Mouse (Mus musculus): ENCODE data around the gene Plin2. TPM values are rescaled to one million over a fixed set of nuclear protein-coding genes. Genes with fewer than 3 reads are reported as not detected.
A peak's percentile ranks its signal among the peaks of the same experiment; 100 is the strongest.

Plin2 gene
- 42.7 and 48.8 TPM in 2 replicates for total RNA-seq (2014; rRNA removed)
- 37.3 and 38.6 TPM in 2 replicates for polyA plus RNA-seq (2015; fragmentation: Nextera tagmentation; extraction: Ambion mirVana)

GRCm38 (mm10) chr4:86669780-86670201, at the start of gene Plin2:
Gene Plin2 (minus strand): TSS chr4:86670060.
- peak within 1 kb of the TSS; percentile 74 for H3K27ac ChIP-seq
- TF ChIP-seq CTCF (IDR thresholded peaks at IDR 0.05; ENCODE audit: low read depth), result no peak

DNA sequence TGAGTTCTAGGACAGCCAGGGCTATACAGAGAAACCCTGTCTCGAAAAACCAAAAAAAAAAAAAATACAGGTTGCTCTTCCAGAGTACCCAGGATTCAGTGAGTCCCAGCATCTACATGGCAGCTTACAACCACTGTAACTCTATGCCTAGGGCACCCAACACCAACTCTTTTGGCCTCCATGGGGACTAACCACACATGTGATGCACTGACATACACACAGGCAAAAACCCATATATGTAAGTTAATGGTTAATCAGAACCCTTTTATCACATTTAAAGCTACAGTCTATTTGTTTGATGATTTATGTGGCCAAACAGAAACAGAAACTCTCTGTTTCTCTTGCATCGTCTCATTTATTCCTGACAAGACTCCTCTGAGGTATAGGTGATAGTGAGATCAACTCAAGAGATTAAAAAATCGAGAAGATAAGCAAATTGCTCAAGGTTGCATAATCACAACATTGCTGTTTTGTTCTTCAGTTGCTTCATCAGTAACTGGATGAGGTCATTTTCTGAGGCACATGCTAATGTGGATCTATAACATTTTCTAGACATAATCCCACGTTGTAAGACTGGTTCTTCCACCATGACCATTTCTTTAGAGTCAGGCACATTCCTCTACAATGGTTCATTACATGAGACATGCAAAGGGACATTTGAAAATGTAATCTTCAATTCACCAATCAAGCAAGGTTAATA, 49.2 kb upstream of the Plin2 start:
- no peak for ATAC-seq
- 79% methylated on average over 4 of the region's 4 CpGs for WGBS
- Histone ChIP-seq H3K9ac (replicated peaks; ENCODE audit: low read length) (no peak overlapping the region), H3K27me3 (ENCODE audit: insufficient read depth, low read length) (no peaks in the 10 kb centered on the region), H3K9me3 (ENCODE audit: low read length) (no peaks in the 10 kb centered on the region), H3K36me3 (ENCODE audit: insufficient read depth, low read length) (no peaks in the 10 kb centered on the region), H3K27ac (no peak overlapping the region), H3K4me3 (ENCODE audit: low read length) (no peak overlapping the region), H3K4me2 (ENCODE audit: low read depth, low read length) (no peak overlapping the region), H3K4me1 (ENCODE audit: insufficient read depth, low read length) (no peaks in the 10 kb centered on the region)
- no peak for TF ChIP-seq CTCF (IDR thresholded peaks at IDR 0.05; ENCODE audit: low read depth)
- no peak for DNase-seq (ENCODE audit: low spot score)

More at GRCm38 (mm10) chr4:86669780-86670201, at the start of gene Plin2:
- Histone ChIP-seq H3K4me2 (ENCODE audit: low read depth, low read length) (peak within 1 kb of the TSS; percentile 76), H3K4me3 (ENCODE audit: low read length) (peak within 1 kb of the TSS; percentile 61), H3K27me3 (ENCODE audit: insufficient read depth, low read length) (no peaks in the 10 kb centered on the region), H3K9ac (replicated peaks; ENCODE audit: low read length) (peak within 1 kb of the TSS; percentile 63), H3K4me1 (ENCODE audit: insufficient read depth, low read length) (no peaks in the 10 kb centered on the region; the same call in 1 of the 2 replicates), H3K36me3 (ENCODE audit: insufficient read depth, low read length) (0 out of 2 replicates have a peak, but pooled peaks cover under 1% of the 10 kb centered on the region), H3K9me3 (ENCODE audit: low read length) (no peaks in the 10 kb centered on the region)
- ATAC-seq, result peak; percentile 86
- peak; percentile 58 for DNase-seq (ENCODE audit: low spot score)
- WGBS, result 0% methylated on average over 18 of the region's 18 CpGs

- H3K9ac ChIP-seq (replicated peaks; ENCODE audit: low read length), result no peak overlapping the region
- peak; percentile 25 for DNase-seq (ENCODE audit: low spot score)
- no peak overlapping the region for H3K4me2 ChIP-seq (ENCODE audit: low read depth, low read length)
- H3K4me1 ChIP-seq (ENCODE audit: insufficient read depth, low read length), result no peaks in the 10 kb centered on the region
- no peak for TF ChIP-seq CTCF (IDR thresholded peaks at IDR 0.05; ENCODE audit: low read depth)
- no peaks in the 10 kb centered on the region for H3K36me3 ChIP-seq (ENCODE audit: insufficient read depth, low read length)
- H3K4me3 ChIP-seq (ENCODE audit: low read length), result no peak overlapping the region
- ATAC-seq, result no peak
- no peaks in the 10 kb centered on the region for H3K9me3 ChIP-seq (ENCODE audit: low read length)
- 79% methylated on average over 1 of the region's 1 CpGs for whole genome bisulfite sequencing
- H3K27ac ChIP-seq, result no peak overlapping the region
- H3K27me3 ChIP-seq (ENCODE audit: insufficient read depth, low read length), result no peaks in the 10 kb centered on the region
These were observed 47.3 kb upstream of the Plin2 start for GRCm38 (mm10) chr4:86717176-86717575.

DNA sequence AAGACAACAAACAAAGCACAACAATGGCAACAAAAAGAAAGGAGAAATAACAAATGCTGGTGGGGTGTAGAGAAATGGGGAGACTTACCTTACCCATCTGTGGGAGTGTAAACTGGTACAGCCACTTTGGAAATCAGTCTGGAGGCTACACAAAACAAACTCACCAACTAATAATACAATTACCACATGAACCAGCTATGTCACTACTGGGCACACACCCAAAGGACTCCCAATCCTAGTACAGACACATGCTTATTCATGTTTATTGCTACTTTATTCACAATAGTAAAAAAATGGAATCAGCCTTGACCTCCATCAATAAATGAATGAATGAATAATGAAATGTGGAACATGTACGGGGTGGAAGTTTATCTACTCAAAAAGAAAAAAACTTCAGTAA, 45.5 kb upstream of the Plin2 start:
- Histone ChIP-seq H3K27me3 (ENCODE audit: insufficient read depth, low read length) (no peaks in the 10 kb centered on the region), H3K4me1 (ENCODE audit: insufficient read depth, low read length) (no peaks in the 10 kb centered on the region), H3K9me3 (ENCODE audit: low read length) (no peaks in the 10 kb centered on the region), H3K9ac (replicated peaks; ENCODE audit: low read length) (no peak overlapping the region), H3K27ac (no peak overlapping the region), H3K4me3 (ENCODE audit: low read length) (no peak overlapping the region), H3K36me3 (ENCODE audit: insufficient read depth, low read length) (no peaks in the 10 kb centered on the region), H3K4me2 (ENCODE audit: low read depth, low read length) (no peak overlapping the region)
- no peak for TF ChIP-seq CTCF (IDR thresholded peaks at IDR 0.05; ENCODE audit: low read depth)
- no peak for ATAC-seq
- DNase-seq (ENCODE audit: low spot score), result no peak
- WGBS, result 98% methylated on average over 1 of the region's 1 CpGs

DNA sequence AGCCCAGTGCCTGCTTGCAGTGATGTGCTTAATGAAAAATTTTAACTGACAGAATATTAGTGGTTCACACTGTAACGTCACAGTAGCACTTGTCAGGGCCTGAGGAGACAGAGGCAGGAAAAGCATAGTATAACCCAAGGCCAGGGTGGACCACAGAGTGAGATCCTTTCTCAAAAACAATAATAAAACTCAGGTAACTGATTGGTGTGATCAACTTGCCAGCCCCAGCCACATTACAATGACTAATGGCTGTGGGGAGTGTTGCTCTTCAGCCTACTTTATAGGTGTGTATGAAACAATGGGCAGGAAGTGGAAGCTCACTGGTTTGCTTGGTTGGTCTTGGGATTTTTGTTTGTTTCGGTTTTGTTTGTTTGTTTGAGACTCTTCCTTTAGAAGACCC, 43.7 kb upstream of the Plin2 start:
- H3K27ac ChIP-seq, result no peak overlapping the region
- WGBS, result 82% methylated on average over 2 of the region's 2 CpGs
- no peaks in the 10 kb centered on the region for H3K4me1 ChIP-seq (ENCODE audit: insufficient read depth, low read length)
- H3K36me3 ChIP-seq (ENCODE audit: insufficient read depth, low read length), result no peaks in the 10 kb centered on the region
- H3K27me3 ChIP-seq (ENCODE audit: insufficient read depth, low read length), result no peaks in the 10 kb centered on the region
- no peaks in the 10 kb centered on the region for H3K9me3 ChIP-seq (ENCODE audit: low read length)
- TF ChIP-seq CTCF (IDR thresholded peaks at IDR 0.05; ENCODE audit: low read depth), result no peak
- ATAC-seq (no peak), DNase-seq (ENCODE audit: low spot score) (no peak)
- H3K9ac ChIP-seq (replicated peaks; ENCODE audit: low read length), result no peak overlapping the region
- no peak overlapping the region for H3K4me2 ChIP-seq (ENCODE audit: low read depth, low read length)
- H3K4me3 ChIP-seq (ENCODE audit: low read length), result no peak overlapping the region

DNA sequence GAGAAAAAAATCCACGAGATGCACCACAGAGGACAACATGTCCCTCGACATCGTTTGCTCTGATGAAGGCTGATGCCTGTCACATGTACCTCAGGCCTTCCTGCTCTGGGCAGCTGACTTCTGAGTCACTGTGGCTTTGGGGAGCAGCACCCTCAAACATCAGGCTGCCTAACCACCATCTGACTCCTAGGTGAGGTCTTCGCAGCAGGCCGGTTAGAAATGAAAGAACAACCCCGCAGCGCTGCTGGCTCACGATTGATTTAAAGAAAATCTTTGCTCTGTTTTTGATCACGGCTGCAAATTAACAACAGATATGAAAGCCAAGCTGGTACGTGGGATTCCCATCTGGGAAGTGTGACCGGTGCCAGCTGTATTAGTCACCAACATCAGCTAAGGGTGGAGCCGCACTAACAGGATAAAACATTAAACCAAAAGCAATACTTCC, 42.9 kb upstream of the Plin2 start:
- ATAC-seq, result no peak
- 86% methylated on average over 12 of the region's 12 CpGs for WGBS

DNA sequence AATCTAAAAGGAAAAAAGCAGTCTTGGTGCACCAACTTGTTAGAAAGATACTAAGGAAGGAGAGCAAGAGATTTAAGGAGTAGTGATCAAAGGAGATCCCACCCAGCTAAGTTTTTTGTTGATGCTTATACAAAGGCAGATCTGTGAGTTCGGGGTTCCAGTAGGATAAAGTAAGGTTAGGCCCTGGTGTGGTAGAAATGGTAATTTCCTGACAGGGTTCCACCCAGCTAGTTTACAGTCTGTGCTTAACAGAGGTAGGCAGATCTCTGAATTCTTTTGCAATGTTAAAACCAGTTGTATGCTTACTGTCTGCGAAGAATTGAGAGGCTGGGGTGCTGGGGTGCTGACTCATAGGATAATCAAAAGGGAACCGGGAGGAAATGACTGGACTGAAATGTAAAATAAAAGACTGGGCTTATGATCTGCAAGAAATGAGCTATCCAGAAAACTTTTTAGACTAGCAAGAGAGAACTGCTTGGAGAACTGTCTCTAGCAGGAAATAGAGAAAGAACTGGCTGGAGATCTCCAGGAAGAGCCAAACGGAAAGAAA, 40.9 kb upstream of the Plin2 start:
- no peak overlapping the region for H3K4me2 ChIP-seq (ENCODE audit: low read depth, low read length)
- 69% methylated on average over 4 of the region's 4 CpGs for WGBS
- TF ChIP-seq CTCF (IDR thresholded peaks at IDR 0.05; ENCODE audit: low read depth), result no peak
- no peak overlapping the region for H3K27ac ChIP-seq
- DNase-seq (ENCODE audit: low spot score), result no peak
- H3K4me1 ChIP-seq (ENCODE audit: insufficient read depth, low read length), result no peaks in the 10 kb centered on the region
- no peak for ATAC-seq
- H3K9ac ChIP-seq (replicated peaks; ENCODE audit: low read length), result no peak overlapping the region
- H3K27me3 ChIP-seq (ENCODE audit: insufficient read depth, low read length), result no peaks in the 10 kb centered on the region
- H3K9me3 ChIP-seq (ENCODE audit: low read length), result no peaks in the 10 kb centered on the region
- H3K4me3 ChIP-seq (ENCODE audit: low read length), result no peak overlapping the region
- no peaks in the 10 kb centered on the region for H3K36me3 ChIP-seq (ENCODE audit: insufficient read depth, low read length)

More for the DNA sequence above, 42.9 kb upstream of the Plin2 start:
- Histone ChIP-seq H3K4me3 (ENCODE audit: low read length) (no peak overlapping the region), H3K4me1 (ENCODE audit: insufficient read depth, low read length) (no peaks in the 10 kb centered on the region), H3K9me3 (ENCODE audit: low read length) (no peaks in the 10 kb centered on the region), H3K9ac (replicated peaks; ENCODE audit: low read length) (no peak overlapping the region), H3K27me3 (ENCODE audit: insufficient read depth, low read length) (no peaks in the 10 kb centered on the region), H3K27ac (no peak overlapping the region), H3K36me3 (ENCODE audit: insufficient read depth, low read length) (no peaks in the 10 kb centered on the region), H3K4me2 (ENCODE audit: low read depth, low read length) (no peak overlapping the region)
- TF ChIP-seq CTCF (IDR thresholded peaks at IDR 0.05; ENCODE audit: low read depth), result no peak
- DNase-seq (ENCODE audit: low spot score), result no peak
